Mouse (Mus musculus) liver (tissue): ENCODE measurements around the gene 2610002M06Rik.

Source experiments
- DNase-seq: peaks from one replicate; pipeline ENCODE4 v3.0.0-alpha.2; 2020; ENCODE audit warnings: mixed read lengths

Gene 2610002M06Rik

GRCm38 (mm10) chrX:107816218-107816554 lies at the start of gene 2610002M06Rik:
2610002M06Rik (minus strand) TSS chrX:107816334.
- DNase-seq, result peak; percentile 90

DNA sequence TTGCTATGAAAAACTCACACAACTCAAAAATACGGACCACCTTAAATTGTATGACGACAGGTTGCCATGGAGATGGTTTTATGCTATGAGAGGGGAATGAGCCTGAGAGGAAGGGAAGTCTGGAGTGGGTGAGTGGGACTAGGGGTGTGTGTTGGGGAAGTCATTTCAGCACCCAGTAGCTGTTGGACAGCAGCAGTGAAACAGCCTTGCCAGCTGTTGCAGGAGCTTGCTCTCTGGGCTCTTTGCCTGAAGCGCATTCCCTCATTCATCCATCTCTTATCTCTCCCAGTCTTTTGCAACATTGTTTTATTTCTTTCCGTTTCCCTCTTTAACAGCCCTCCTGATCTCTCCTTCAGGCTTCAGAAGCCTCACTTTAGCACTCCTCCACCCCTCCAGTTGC lies 42.0 kb upstream of the 2610002M06Rik start:
- no peak for DNase-seq

- no peak for DNase-seq
Observed at GRCm38 (mm10) chrX:107816726-107817125, 592 bp upstream of the 2610002M06Rik start.

DNA sequence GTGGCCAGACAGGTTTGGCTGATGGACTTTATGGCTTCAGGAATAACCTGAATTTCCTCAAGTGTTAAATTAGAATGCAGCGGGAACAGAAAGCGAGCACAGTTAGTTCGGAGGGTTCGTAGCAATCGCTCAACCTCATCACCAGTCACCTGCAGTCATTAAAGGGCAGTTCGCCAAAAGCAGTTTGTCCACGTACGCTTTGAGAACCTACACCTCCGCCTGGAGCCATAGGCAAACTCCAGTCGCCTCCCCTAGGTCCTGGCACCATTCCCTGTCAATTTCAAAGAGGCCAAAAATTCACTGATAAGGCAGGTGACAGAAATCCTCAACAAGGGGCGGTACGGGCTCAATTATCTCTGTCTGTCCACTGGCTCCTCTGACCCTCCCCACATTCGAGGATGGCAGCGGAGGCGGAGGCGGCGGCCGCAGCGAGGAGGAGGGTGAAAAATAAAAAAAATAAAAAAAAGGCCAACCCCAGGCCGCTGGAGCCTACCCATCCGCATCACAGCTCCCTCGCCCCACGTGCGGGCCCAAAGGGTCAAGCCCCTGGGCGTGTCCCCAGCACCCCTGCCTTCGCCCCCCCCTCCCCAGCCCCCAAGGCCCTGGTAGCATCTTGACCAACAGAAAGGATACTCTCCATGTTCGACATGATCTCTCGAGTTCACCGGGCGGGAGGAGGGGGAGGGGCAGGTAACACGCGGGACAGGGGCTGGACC lies 474 bp downstream of the 2610002M06Rik start:
- peak; percentile 26 for DNase-seq

- DNase-seq, result no peak
Observed at GRCm38 (mm10) chrX:107812120-107812519, 4.0 kb downstream of the 2610002M06Rik start.

DNA sequence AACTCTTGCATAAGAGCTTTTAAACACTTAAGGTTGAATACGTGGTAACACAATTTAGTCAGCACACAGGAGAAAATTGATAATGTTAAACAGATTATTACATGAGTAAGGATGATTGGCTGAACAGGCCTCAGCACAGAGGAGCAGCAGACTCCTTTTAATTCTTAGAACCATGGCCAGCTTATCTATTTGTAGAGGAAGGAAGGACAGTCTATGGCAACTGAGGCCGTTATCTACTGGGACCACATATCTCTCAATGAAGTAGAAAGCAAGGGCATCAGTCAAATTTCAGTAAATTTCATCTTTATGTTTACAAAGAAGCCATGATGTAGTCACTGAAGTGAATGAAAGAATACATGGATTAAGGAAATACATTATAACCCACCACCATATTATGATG lies 19.2 kb downstream of the 2610002M06Rik start:
- peak; percentile 9 for DNase-seq

DNA sequence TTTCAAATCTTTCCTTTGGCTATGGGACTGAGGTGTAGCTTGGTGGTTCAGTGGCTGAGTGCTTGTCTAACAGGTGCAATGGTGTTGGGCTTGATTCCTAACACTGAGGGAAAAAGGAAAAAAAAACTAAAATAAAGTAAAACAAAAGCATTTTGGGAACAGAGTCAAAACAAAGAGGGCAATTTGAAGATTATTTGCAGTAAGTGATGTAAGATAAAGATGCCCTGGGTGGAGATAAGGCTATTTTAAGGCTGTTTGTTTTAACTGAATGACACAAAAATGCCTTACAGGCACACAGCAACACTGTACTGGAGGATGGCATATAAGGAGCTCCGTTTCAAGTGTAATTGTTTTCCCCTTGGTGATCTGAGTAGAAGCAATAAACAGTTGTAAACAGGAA lies 20.3 kb downstream of the 2610002M06Rik start:
- no peak for DNase-seq

DNA sequence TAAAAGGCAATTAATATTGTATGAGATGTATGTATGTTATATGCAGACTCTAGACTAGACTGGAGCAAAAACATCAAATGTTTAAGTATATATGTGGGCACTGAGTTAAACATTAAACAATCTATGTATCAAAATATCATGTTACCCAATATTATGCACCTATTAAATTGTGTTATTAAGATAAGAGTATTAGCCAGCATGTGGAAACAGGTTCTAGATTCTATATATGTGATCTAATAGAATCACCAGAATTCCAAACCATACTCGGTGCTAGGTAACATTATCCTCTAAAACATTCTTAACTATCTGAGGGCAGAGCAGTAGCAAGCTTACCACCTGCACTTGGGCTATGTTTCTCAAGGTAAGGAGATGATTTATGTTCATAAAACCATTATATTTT lies 23.8 kb downstream of the 2610002M06Rik start, which contains the start of gene Tent5d:
TSS of gene Tent5d (plus strand) at position 301 of the 400 bp plus-strand sequence.
- DNase-seq, result no peak

DNA sequence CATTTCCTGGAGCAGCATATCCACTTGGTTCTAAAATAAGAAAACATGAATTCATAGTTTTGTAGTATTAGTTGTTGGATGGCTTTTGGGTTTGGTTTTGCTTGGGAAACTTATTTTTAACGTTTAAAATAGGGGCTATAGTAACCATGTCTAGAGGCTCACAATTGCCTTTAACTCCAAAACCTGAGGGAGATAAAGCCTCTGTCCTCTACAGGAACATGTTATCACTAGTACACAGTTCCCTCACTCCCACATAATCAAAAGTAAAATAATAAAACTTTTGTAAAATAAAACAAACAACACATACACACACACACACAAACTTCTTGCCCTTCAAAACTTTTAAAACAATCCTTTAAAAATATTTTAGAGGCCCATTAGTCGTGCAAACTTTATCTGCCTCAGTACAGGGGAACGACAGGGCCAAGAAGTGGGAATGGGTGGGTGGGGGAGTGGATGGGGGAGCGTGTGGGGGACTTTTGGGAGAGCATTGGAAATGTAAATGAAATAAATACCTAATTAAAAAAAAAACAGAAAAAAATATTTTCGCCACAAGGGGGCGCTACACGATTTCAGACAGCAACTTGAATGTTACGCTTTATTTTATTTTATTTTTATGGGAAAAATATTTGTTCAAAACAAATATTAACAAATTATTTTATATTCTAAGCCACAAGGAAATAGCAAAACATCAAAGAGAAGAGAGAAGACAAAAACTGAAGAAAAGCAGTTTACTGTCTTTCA lies 25.2 kb downstream of the 2610002M06Rik start:
- no peak for DNase-seq

DNA sequence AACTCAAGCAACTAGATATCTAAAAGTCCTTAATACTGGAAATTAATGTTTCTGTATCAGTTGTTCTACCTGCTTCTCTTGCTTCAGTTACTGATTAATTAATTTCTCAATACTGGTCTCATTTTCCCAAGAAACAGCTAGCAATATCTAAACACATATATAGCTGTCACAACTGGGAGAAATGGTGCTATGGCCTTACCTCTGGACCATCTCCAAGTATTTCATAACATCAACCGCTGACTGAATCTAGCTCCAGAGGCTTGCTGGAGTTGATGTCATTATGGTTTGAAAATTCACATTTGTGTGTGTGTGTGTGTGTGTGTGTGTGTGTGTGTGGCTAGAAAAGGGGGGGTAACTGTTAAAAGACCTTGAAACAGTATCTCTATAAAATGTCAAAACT lies 26.0 kb downstream of the 2610002M06Rik start:
- no peak for DNase-seq

- DNase-seq, result no peak
Observed at GRCm38 (mm10) chrX:107767896-107768295, 48.2 kb downstream of the 2610002M06Rik start.
